Mouse (Mus musculus): ENCODE results near the gene Mageb3. TPM values are rescaled to one million over a fixed set of nuclear protein-coding genes. Genes with fewer than 3 reads are reported as not detected.

Gene Mageb3
- polyA plus RNA-seq, 1 experiment from 2014 or later, result 0.19 TPM

Other genes with a start within 250 kb of the Mageb3 start
- gene Frmd5, start 149.0 kb downstream of the Mageb3 start, polyA plus RNA-seq (2016; fragmentation: Nextera tagmentation; extraction: Ambion mirVana), result 10.9 and 13.8 TPM in 2 replicates
- 13.2 and 14.6 TPM in 2 replicates for gene Casc4, start 89.1 kb downstream of the Mageb3 start, polyA plus RNA-seq (2016; fragmentation: Nextera tagmentation; extraction: Ambion mirVana)
- 55.6 and 59.1 TPM in 2 replicates for gene Ctdspl2, start 91 bp downstream of the Mageb3 start, polyA plus RNA-seq (2016; fragmentation: Nextera tagmentation; extraction: Ambion mirVana)
- 11.3 and 12.6 TPM in 2 replicates for gene Eif3j1, start 72.5 kb upstream of the Mageb3 start, polyA plus RNA-seq (2016; fragmentation: Nextera tagmentation; extraction: Ambion mirVana)
- gene Spg11, start 162.3 kb upstream of the Mageb3 start, polyA plus RNA-seq (2016; fragmentation: Nextera tagmentation; extraction: Ambion mirVana), result 10.7 and 11.8 TPM in 2 replicates
- 101 and 106 TPM in 2 replicates for gene B2m, start 191.6 kb upstream of the Mageb3 start, polyA plus RNA-seq (2016; fragmentation: Nextera tagmentation; extraction: Ambion mirVana)
- gene Trim69, start 204.6 kb upstream of the Mageb3 start, polyA plus RNA-seq (2016; fragmentation: Nextera tagmentation; extraction: Ambion mirVana), result not detected in 2 replicates
- gene Patl2, start 230.1 kb upstream of the Mageb3 start, polyA plus RNA-seq (2016; fragmentation: Nextera tagmentation; extraction: Ambion mirVana), result not detected in 2 replicates
- gene Terb2, start 230.2 kb upstream of the Mageb3 start, polyA plus RNA-seq (2016; fragmentation: Nextera tagmentation; extraction: Ambion mirVana), result not detected in 2 replicates

Measured in midbrain, embryonic 10.5 days (tissue).